Comparison of ENCODE assay signal across 11 mouse cellular contexts in genomic region chr11:121790671-121791094, GRCm38 (mm10). TPM values are rescaled to one million over a fixed set of nuclear protein-coding genes. Genes with fewer than 3 reads are reported as not detected.
DNase-seq lines count a peak whose midpoint lies in the region; ATAC-seq and TF ChIP-seq lines count a peak whose summit lies in the region.
"Had no signal": no experiment of that assay in that cellular context is flagged by ENCODE, and none has a peak within 500 bp of the region (broad histone marks: within the 10 kb centered on the region; RNA-seq: fewer than 3 reads in every experiment).

No protein-coding gene starts in this region.

- TF ChIP-seq CTCF in lung, adult 2 months (IDR thresholded peaks at IDR 0.05; ENCODE audit: insufficient read depth, low read length): no peak
- no peak for TF ChIP-seq CTCF in gastrocnemius, adult 2 months (IDR thresholded peaks at IDR 0.05)
- TF ChIP-seq CTCF in stomach, postnatal 0 days (IDR thresholded peaks at IDR 0.05; ENCODE audit: low read depth): no peak

- H3K4me2 ChIP-seq in stomach, postnatal 0 days (replicated peaks; ENCODE audit: low read depth): no peak overlapping the region
- no peak overlapping the region for H3K4me2 ChIP-seq in intestine, embryonic 16.5 days (ENCODE audit: low read depth, low read length)
- H3K4me2 ChIP-seq: liver, embryonic 15.5 days had no signal

- ATAC-seq in stomach, postnatal 0 days (ENCODE audit: low FRiP score, low TSS enrichment): no peak; the same call in 1 of the 2 replicates
- ATAC-seq in activated CD4-positive, CD25-positive, alpha-beta regulatory T cell, adult 4 months: no peak
- no peak for ATAC-seq in intestine, embryonic 16.5 days

- intact Hi-C loops in gastrocnemius, adult 2 months (cut with DNase I): loop anchor here (1.0 kb wide), 1 partner anchor 86 kb away; no protein-coding TSS in a partner anchor

- WGBS in lung, adult 2 months: 65% methylated on average over 2 of the region's 2 CpGs
- WGBS in stomach, postnatal 0 days: 54% methylated on average over 2 of the region's 2 CpGs
- 73% methylated on average over 2 of the region's 2 CpGs for WGBS in intestine, embryonic 16.5 days

- DNase-seq in lung, adult 18-20 months: peak; percentile 51 to 55
- no peak for DNase-seq in lung, adult 2 months
- DNase-seq in gastrocnemius, adult 2 months: peak; percentile 88
- DNase-seq in kidney, adult 8-10 months: peak; percentile 24 to 73
- DNase-seq in stomach, postnatal 0 days (ENCODE audit: low spot score): peak; percentile 12
- DNase-seq in right cerebral cortex, postnatal 4 days: no peak

- TF ChIP-seq EP300 in stomach, postnatal 0 days (optimal IDR thresholded peaks at IDR 0.05): no peak

- H3K27me3 ChIP-seq in stomach, postnatal 0 days (ENCODE audit: control insufficient read depth, insufficient read depth, low read length): no peaks in the 10 kb centered on the region
- H3K27me3 ChIP-seq in intestine, embryonic 16.5 days (replicated peaks; ENCODE audit: control insufficient read depth, insufficient read depth, low read length): no peaks in the 10 kb centered on the region

- no peak overlapping the region for H3K9ac ChIP-seq in stomach, postnatal 0 days (ENCODE audit: low read length)
- no peak overlapping the region for H3K9ac ChIP-seq in intestine, embryonic 16.5 days (ENCODE audit: low read depth, low read length)
- H3K9ac ChIP-seq: liver, embryonic 15.5 days had no signal

- peaks cover 27% of the 10 kb centered on the region for H3K4me1 ChIP-seq in lung, adult 2 months (ENCODE audit: control insufficient read depth, insufficient read depth, low read length)
- H3K4me1 ChIP-seq in stomach, postnatal 0 days (replicated peaks; ENCODE audit: control insufficient read depth, insufficient read depth): no peaks in the 10 kb centered on the region
- H3K4me1 ChIP-seq in intestine, embryonic 16.5 days (ENCODE audit: control insufficient read depth, insufficient read depth, low read length): peaks cover 6% of the 10 kb centered on the region
- H3K4me1 ChIP-seq: liver, embryonic 15.5 days had no signal

- no peak overlapping the region for H3K4me3 ChIP-seq in lung, adult 2 months (replicated peaks; ENCODE audit: extremely low read depth, low read depth, low read length)
- H3K4me3 ChIP-seq in gastrocnemius, adult 2 months: no peak overlapping the region; the same call in 1 of the 2 replicates
- no peak overlapping the region for H3K4me3 ChIP-seq in stomach, postnatal 0 days (ENCODE audit: low read depth, low read length)
- no peak overlapping the region for H3K4me3 ChIP-seq in intestine, embryonic 16.5 days (ENCODE audit: low read length)
- H3K4me3 ChIP-seq: erythroblast, embryonic 14.5 days; liver, embryonic 15.5 days had no signal

- H3K36me3 ChIP-seq in stomach, postnatal 0 days (ENCODE audit: control insufficient read depth, insufficient read depth, low read length): no peaks in the 10 kb centered on the region
- H3K36me3 ChIP-seq in intestine, embryonic 16.5 days (ENCODE audit: control insufficient read depth, insufficient read depth, low read length): no peaks in the 10 kb centered on the region
- H3K36me3 ChIP-seq: liver, embryonic 15.5 days had no signal

- no peaks in the 10 kb centered on the region for H3K9me3 ChIP-seq in stomach, postnatal 0 days (ENCODE audit: control insufficient read depth, low read length)
- no peaks in the 10 kb centered on the region for H3K9me3 ChIP-seq in intestine, embryonic 16.5 days (ENCODE audit: control insufficient read depth, low read length)
- H3K9me3 ChIP-seq: liver, embryonic 15.5 days had no signal

- H3K27ac ChIP-seq in gastrocnemius, adult 2 months: peak overlapping the region; percentile 82
- peak overlapping the region; percentile 56 for H3K27ac ChIP-seq in stomach, postnatal 0 days (replicated peaks)
- no peak overlapping the region for H3K27ac ChIP-seq in intestine, embryonic 16.5 days (ENCODE audit: low read length)
- H3K27ac ChIP-seq: liver, embryonic 15.5 days had no signal

- no peak for TF ChIP-seq POLR2A in lung, adult 2 months (IDR thresholded peaks at IDR 0.05; ENCODE audit: borderline replicate concordance, extremely low read depth, low read depth, low read length)

RNA-seq across cellular contexts. Expression of gene Ptchd3, which starts 39.4 kb away (rescaled TPM):
- 0.05 TPM in 1 of 2 replicates, not detected in the other for polyA plus RNA-seq in lung, adult 2 months (2012; rRNA removed)
- not detected for total RNA-seq in gastrocnemius, adult 2 months (2021)
- polyA plus RNA-seq in stomach, postnatal 0 days (2015; fragmentation: Nextera tagmentation; extraction: Ambion mirVana): 0.05 TPM in 1 of 2 replicates, not detected in the other
- polyA plus RNA-seq in activated CD4-positive, CD25-positive, alpha-beta regulatory T cell, adult 4 months (2017; shearing (Covaris generic)): not detected
- polyA plus RNA-seq in intestine, embryonic 16.5 days (2015; fragmentation: Nextera tagmentation; extraction: Ambion mirVana): not detected in 2 replicates
- polyA plus RNA-seq: erythroblast, embryonic 14.5 days; large intestine, adult 2 months; liver, embryonic 15.5 days had no signal

Comparison
In these comparisons a context has a peak if more than half of its experiments do, and no peak if none do; other contexts are left out.
1. DNase-seq: peak in lung, adult 18-20 months (2 of 2), gastrocnemius, adult 2 months (single experiment), kidney, adult 8-10 months (2 of 2) and stomach, postnatal 0 days (single experiment); none in lung, adult 2 months (single experiment) and right cerebral cortex, postnatal 4 days (single experiment).